Mouse (Mus musculus): ENCODE results near the gene 4933430I17Rik.

GRCm38 (mm10) chr4:62501964-62502732 is 23.0 kb upstream of the 4933430I17Rik start:
- no peak for TF ChIP-seq CTCF (IDR thresholded peaks at IDR 0.05; ENCODE audit: control insufficient read depth, insufficient read depth, insufficient read length)
- TF ChIP-seq MAX (IDR thresholded peaks at IDR 0.05), result peak; percentile 54
- no peak for TF ChIP-seq MYOD1 (IDR thresholded peaks at IDR 0.05; ENCODE audit: control insufficient read depth, insufficient read length, low read depth)
- TF ChIP-seq USF1 (IDR thresholded peaks at IDR 0.05; ENCODE audit: low read depth), result no peak
- TF ChIP-seq MYOG (IDR thresholded peaks at IDR 0.05; ENCODE audit: control insufficient read depth, extremely low read depth, insufficient read length), result no peak
- TF ChIP-seq CEBPB (IDR thresholded peaks at IDR 0.05; ENCODE audit: low read depth), result no peak
